Mouse (Mus musculus): ENCODE data around the gene Sfswap. TPM values are rescaled to one million over a fixed set of nuclear protein-coding genes. Genes with fewer than 3 reads are reported as not detected.

Gene Sfswap
- total and polyA plus RNA-seq, 3 experiments = 38.5 to 74.7 TPM; not detected in 1

DNA sequence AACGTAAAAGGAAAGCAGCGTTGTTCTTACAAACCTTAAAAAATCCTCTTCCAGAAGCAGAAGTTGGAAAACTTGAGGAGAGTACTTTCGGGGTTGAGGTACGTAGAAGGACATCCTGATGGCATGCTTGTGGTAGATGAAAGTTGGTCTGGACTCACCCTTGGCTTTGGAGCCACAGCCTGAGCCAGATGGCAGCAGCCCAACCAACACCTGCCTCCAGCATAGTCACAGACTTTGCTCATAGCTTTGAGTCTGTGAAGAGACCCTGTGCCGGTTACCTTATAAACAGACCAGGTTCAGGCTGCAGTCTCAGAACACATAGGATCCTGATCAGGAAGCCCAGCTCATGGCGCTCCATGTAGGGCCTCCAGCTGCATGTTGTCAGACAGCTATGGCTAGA is 49.8 kb downstream of the Sfswap start:
- H3K4me1 ChIP-seq (ENCODE audit: control insufficient read depth in 1 of 2, insufficient read depth in 2 of 2, low read length in 2 of 2) = no peaks in the 10 kb centered on the region
- no peak for DNase-seq (ENCODE audit: low read depth, low spot score)
- no peak for TF ChIP-seq TBP (IDR thresholded peaks at IDR 0.05; ENCODE audit: low read depth, low read length)
- TF ChIP-seq USF1 (IDR thresholded peaks at IDR 0.05; ENCODE audit: low read depth, low read length) = no peak
- no peak for TF ChIP-seq SIN3A (IDR thresholded peaks at IDR 0.05; ENCODE audit: low read length)
- TF ChIP-seq MAX (IDR thresholded peaks at IDR 0.05; ENCODE audit: low read length) = no peak
- TF ChIP-seq UBTF (IDR thresholded peaks at IDR 0.05; ENCODE audit: borderline replicate concordance, insufficient read depth, low read depth, low read length) = no peak
- TF ChIP-seq KAT2A (conservative IDR thresholded peaks at IDR 0.05; ENCODE audit: low read depth, low read length) = no peak
- no peak for TF ChIP-seq MAZ (IDR thresholded peaks at IDR 0.05; ENCODE audit: low read depth, low read length)
- no peak for TF ChIP-seq NRF1 (IDR thresholded peaks at IDR 0.05; ENCODE audit: insufficient read depth, low read depth, low read length, poor library complexity, severe bottlenecking)
- no peak for TF ChIP-seq POLR2A (IDR thresholded peaks at IDR 0.05; ENCODE audit: control insufficient read depth in 1 of 2, insufficient read depth in 1 of 2, low read depth in 1 of 2, low read length in 2 of 2, poor library complexity in 1 of 2)
- no peak for TF ChIP-seq MAFK (IDR thresholded peaks at IDR 0.05; ENCODE audit: borderline replicate concordance, low read depth, low read length)
- TF ChIP-seq ZKSCAN1 (IDR thresholded peaks at IDR 0.05; ENCODE audit: low read depth, low read length) = no peak
- H3K4me3 ChIP-seq (ENCODE audit: control insufficient read depth in 1 of 2, insufficient read depth in 1 of 2, low read depth in 2 of 2, low read length in 2 of 2) = no peak overlapping the region
- peaks cover 0 to 22% of the 10 kb centered on the region in 2 experiments; a peak in 2 of 4 replicates for H3K36me3 ChIP-seq (ENCODE audit: control insufficient read depth in 1 of 2, insufficient read depth in 2 of 2, low read length in 2 of 2)
- H3K27ac ChIP-seq (ENCODE audit: control insufficient read depth, low read depth, low read length) = no peak overlapping the region
- H3K9ac ChIP-seq (ENCODE audit: control insufficient read depth, low read depth, low read length, poor library complexity, severe bottlenecking) = no peak overlapping the region
- no peaks in the 10 kb centered on the region for H3K27me3 ChIP-seq (ENCODE audit: control insufficient read depth in 1 of 2, insufficient read depth in 2 of 2, low read length in 2 of 2)
- H3K79me2 ChIP-seq (ENCODE audit: control insufficient read depth, insufficient read depth, low read length, poor library complexity) = no peaks in the 10 kb centered on the region
- no peaks in the 10 kb centered on the region for H3K9me3 ChIP-seq (replicated peaks; ENCODE audit: insufficient read depth, low read length)

DNA sequence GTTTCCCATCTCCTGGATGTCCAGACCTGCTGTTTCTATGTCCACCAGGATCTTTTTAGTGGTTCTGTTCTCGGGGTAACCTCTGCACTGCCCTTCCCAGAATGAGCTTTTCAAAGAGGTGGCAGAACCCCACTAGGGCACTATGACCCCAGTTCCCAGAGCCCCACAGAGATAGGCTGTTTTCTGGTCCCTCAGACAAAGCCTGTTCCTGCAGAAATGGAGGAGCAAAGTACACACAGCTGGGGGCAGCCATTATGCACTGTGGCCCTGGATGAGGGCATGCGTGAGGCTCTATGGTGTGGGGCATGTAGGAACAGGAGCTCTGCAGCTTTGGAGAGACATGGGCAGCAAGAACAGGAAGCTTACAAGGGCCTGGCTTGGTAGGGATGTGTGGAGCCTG is 51.0 kb downstream of the Sfswap start:
- Histone ChIP-seq H3K79me2 (ENCODE audit: control insufficient read depth, insufficient read depth, low read length, poor library complexity) (no peaks in the 10 kb centered on the region), H3K27me3 (ENCODE audit: control insufficient read depth in 1 of 2, insufficient read depth in 2 of 2, low read length in 2 of 2) (no peaks in the 10 kb centered on the region), H3K9ac (ENCODE audit: control insufficient read depth, low read depth, low read length, poor library complexity, severe bottlenecking) (no peak overlapping the region), H3K4me1 (ENCODE audit: control insufficient read depth in 1 of 2, insufficient read depth in 2 of 2, low read length in 2 of 2) (no peaks in the 10 kb centered on the region), H3K9me3 (replicated peaks; ENCODE audit: insufficient read depth, low read length) (no peaks in the 10 kb centered on the region), H3K36me3 (ENCODE audit: control insufficient read depth in 1 of 2, insufficient read depth in 2 of 2, low read length in 2 of 2) (peaks cover 0 to 15% of the 10 kb centered on the region in 2 experiments; a peak in 2 of 4 replicates), H3K27ac (ENCODE audit: control insufficient read depth, low read depth, low read length) (no peak overlapping the region), H3K4me3 (ENCODE audit: control insufficient read depth in 1 of 2, insufficient read depth in 1 of 2, low read depth in 2 of 2, low read length in 2 of 2) (no peak overlapping the region)
- no peak for DNase-seq (ENCODE audit: low read depth, low spot score)
- TF ChIP-seq USF1 (IDR thresholded peaks at IDR 0.05; ENCODE audit: low read depth, low read length) (no peak), POLR2A (IDR thresholded peaks at IDR 0.05; ENCODE audit: control insufficient read depth in 1 of 2, insufficient read depth in 1 of 2, low read depth in 1 of 2, low read length in 2 of 2, poor library complexity in 1 of 2) (no peak), MYC (IDR thresholded peaks at IDR 0.05; ENCODE audit: low read depth, low read length) (no peak), MEF2A (IDR thresholded peaks at IDR 0.05; ENCODE audit: extremely low read depth, insufficient replicate concordance, low read depth, low read length, poor library complexity, severe bottlenecking) (no peak), JUND (IDR thresholded peaks at IDR 0.05; ENCODE audit: low read depth, low read length) (no peak), MYB (IDR thresholded peaks at IDR 0.05; ENCODE audit: low read depth, low read length) (no peak), MXI1 (IDR thresholded peaks at IDR 0.05; ENCODE audit: low read depth, low read length) (no peak), TAL1 (IDR thresholded peaks at IDR 0.05; ENCODE audit: low read length) (no peak), NELFE (IDR thresholded peaks at IDR 0.05; ENCODE audit: low read depth, low read length) (no peak), TBP (IDR thresholded peaks at IDR 0.05; ENCODE audit: low read depth, low read length) (no peak), CHD1 (IDR thresholded peaks at IDR 0.05; ENCODE audit: low read depth, low read length) (no peak), CTCF (IDR thresholded peaks at IDR 0.05 in 2 of 3, conservative IDR thresholded peaks at IDR 0.05 in 1 of 3; ENCODE audit: control insufficient read depth in 1 of 3, insufficient read depth in 1 of 3, low read depth in 2 of 3, low read length in 3 of 3, poor library complexity in 1 of 3, severe bottlenecking in 1 of 3) (no peak), RAD21 (IDR thresholded peaks at IDR 0.05; ENCODE audit: low read depth, low read length) (no peak), BHLHE40 (IDR thresholded peaks at IDR 0.05; ENCODE audit: borderline replicate concordance, low read depth, low read length) (no peak), CHD2 (IDR thresholded peaks at IDR 0.05; ENCODE audit: low read length) (no peak), HCFC1 (IDR thresholded peaks at IDR 0.05; ENCODE audit: low read depth, low read length) (no peak), GATA1 (IDR thresholded peaks at IDR 0.05; ENCODE audit: low read depth, low read length) (no peak), MAZ (IDR thresholded peaks at IDR 0.05; ENCODE audit: low read depth, low read length) (no peak), ETS1 (IDR thresholded peaks at IDR 0.05; ENCODE audit: low read depth, low read length) (no peak), ZC3H11A (IDR thresholded peaks at IDR 0.05; ENCODE audit: low read depth, low read length) (no peak)
